Mouse (Mus musculus) limb, embryonic 11.5 days (tissue): ENCODE measurements at regions not wholly inside any gene's neighbourhood (a gene's known extent, or its start where the extent isn't known, plus 50 kb on each side); places are given as distances from the start of the nearest gene placed in this dataset.

Experiments used
- ATAC-seq: fragments of 200-750 bp; cut with Nextera tagmentation; 2 replicates; pipeline ENCODE4 v1.8.0; 2017; ENCODE audit warnings: low read depth; ENCODE audit not compliant: insufficient number of reproducible peaks, low FRiP score, low TSS enrichment
- DNase-seq: peaks from one replicate; pipeline ENCODE4 v3.0.0-alpha.2; 2015; ENCODE audit warnings: low spot score
- H3K27ac ChIP-seq: fragments of 300-500 bp; sonication (generic); replicated peaks from 2 replicates; pipeline ENCODE4 v1.5.1; 2014; ENCODE audit warnings: low read depth, mild to moderate bottlenecking, low read length
- H3K27me3 ChIP-seq: fragments of 300-500 bp; sonication (generic); 2 replicates; pipeline ENCODE4 v1.6.1; 2014; ENCODE audit warnings: mild to moderate bottlenecking, low read length, mixed read lengths; ENCODE audit not compliant: control insufficient read depth, insufficient read depth
- H3K36me3 ChIP-seq: fragments of 300-500 bp; sonication (generic); 2 replicates; pipeline ENCODE4 v1.6.1; 2014; ENCODE audit warnings: mild to moderate bottlenecking, low read length, moderate library complexity, mixed read lengths; ENCODE audit not compliant: control insufficient read depth, insufficient read depth
- H3K4me1 ChIP-seq: fragments of 300-500 bp; sonication (generic); 2 replicates; pipeline ENCODE4 v1.6.1; 2014; ENCODE audit warnings: low read length, mixed read lengths; ENCODE audit not compliant: control insufficient read depth, insufficient read depth
- H3K4me2 ChIP-seq: fragments of 300-500 bp; sonication (generic); 2 replicates; pipeline ENCODE4 v1.6.1; 2014; ENCODE audit warnings: low read depth, mild to moderate bottlenecking, moderate library complexity; ENCODE audit not compliant: severe bottlenecking
- H3K4me3 ChIP-seq: fragments of 300-500 bp; sonication (generic); 2 replicates; pipeline ENCODE4 v1.5.1; 2014; ENCODE audit warnings: low read depth, low read length
- H3K9ac ChIP-seq: fragments of 300-500 bp; sonication (generic); 2 replicates; pipeline ENCODE4 v1.6.1; 2014; ENCODE audit warnings: mild to moderate bottlenecking, low read length
- H3K9me3 ChIP-seq: fragments of 300-500 bp; sonication (generic); 2 replicates; pipeline ENCODE4 v1.6.1; 2016; ENCODE audit warnings: low read length; ENCODE audit not compliant: control insufficient read depth
- WGBS: fragments of 180-500 bp; shearing (Covaris S2); extraction: QIAGEN DNeasy Blood & Tissue Kit; methylation state at CpG from one replicate; pipeline ENCODE4 v1.1.7; 2014; 5-methylcytosine and 5-hydroxymethylcytosine counted together

DNA sequence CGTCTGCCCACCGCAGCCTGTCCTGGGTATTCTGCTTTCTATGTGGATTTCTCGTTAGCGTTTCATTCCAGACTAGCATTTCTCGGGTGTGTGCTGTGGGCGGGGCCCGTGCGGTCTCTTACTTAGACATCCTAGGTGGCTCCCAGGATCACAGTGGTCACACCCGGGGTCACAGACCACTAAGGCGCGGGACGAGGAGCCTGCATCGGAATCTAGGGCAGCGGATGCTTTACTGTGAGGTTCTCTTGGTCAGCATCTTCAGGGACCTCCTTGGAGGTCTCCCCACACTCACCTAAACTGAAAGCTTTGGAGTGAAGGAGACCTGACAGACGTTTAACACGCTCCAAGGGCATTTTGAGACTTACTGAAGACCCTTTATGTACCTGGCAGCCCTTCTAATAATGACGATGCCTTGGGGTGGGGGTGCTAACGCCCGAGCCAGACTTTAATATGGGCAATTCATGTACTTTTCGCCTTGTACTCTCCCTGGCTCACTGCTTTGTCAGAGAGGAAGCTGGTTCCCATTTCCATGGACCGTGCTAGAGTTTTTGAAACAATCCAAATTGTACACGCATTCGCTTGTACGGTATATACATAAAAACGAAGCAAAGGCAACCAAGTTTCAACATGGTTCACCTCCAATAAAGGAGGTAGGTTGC lies 77.3 kb upstream of the Chd2 start:
- peak; percentile 54; the same call in 1 of the 2 replicates for ATAC-seq

DNA sequence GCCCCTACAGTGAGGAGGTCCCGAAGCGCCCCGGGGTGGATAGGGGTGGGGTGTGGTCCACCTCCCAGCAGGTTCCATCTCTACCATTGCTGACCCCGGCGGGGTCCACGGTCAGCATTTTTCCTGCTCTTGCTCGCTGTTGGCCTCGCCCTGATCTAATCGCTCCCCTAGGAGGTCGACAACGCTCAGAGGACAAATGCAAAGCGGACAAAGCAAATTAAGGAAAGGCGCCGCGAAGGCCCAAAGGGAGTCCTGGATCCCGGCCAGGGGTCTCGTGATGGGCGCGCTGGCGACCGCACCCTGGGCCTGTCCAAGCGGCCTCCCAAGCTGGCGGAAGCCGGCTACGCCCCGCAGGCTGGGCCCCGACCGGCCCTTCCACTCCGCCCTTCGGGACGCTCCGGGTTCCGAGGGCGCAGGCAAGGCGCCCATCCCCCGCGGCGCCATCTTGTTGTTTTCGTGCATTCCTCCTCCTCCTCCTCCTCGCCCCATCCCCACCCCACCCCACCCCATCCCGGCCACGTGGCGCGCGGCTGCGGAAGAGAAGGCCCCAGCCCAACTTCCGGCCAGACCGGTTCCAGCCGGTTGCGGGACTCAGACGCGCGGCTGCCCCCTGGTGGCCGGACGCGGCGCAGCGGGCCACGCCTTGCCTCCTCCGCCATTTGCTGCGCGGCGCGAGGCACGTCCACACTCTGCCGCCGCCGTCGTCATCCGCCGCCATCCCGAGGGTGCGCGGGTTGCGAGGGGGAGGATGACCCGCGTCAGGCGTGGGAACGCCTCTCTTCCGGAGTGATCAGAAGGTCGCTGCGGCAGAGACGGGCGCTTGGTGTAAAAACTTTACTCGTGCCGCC lies 76.5 kb upstream of the Chd2 start:
- Histone ChIP-seq H3K4me3 (peak overlapping the region; percentile 64), H3K4me1 (peaks cover 10% of the 10 kb centered on the region; the same call in 1 of the 2 replicates)
- under 1% methylated on average over 77 of the region's 86 CpGs for WGBS

More for the DNA sequence above, 77.3 kb upstream of the Chd2 start:
- H3K36me3 ChIP-seq = no peaks in the 10 kb centered on the region
- no peaks in the 10 kb centered on the region for H3K9me3 ChIP-seq
- no peak for DNase-seq
- peak overlapping the region; percentile 54 for H3K4me2 ChIP-seq
- peaks cover 10% of the 10 kb centered on the region; the same call in 1 of the 2 replicates for H3K4me1 ChIP-seq
- H3K9ac ChIP-seq = peak overlapping the region; percentile 89
- H3K27ac ChIP-seq = peak overlapping the region; percentile 98
- peak overlapping the region; percentile 64 for H3K4me3 ChIP-seq
- WGBS = 13% methylated on average over 25 of the region's 25 CpGs
- no peaks in the 10 kb centered on the region for H3K27me3 ChIP-seq

DNA sequence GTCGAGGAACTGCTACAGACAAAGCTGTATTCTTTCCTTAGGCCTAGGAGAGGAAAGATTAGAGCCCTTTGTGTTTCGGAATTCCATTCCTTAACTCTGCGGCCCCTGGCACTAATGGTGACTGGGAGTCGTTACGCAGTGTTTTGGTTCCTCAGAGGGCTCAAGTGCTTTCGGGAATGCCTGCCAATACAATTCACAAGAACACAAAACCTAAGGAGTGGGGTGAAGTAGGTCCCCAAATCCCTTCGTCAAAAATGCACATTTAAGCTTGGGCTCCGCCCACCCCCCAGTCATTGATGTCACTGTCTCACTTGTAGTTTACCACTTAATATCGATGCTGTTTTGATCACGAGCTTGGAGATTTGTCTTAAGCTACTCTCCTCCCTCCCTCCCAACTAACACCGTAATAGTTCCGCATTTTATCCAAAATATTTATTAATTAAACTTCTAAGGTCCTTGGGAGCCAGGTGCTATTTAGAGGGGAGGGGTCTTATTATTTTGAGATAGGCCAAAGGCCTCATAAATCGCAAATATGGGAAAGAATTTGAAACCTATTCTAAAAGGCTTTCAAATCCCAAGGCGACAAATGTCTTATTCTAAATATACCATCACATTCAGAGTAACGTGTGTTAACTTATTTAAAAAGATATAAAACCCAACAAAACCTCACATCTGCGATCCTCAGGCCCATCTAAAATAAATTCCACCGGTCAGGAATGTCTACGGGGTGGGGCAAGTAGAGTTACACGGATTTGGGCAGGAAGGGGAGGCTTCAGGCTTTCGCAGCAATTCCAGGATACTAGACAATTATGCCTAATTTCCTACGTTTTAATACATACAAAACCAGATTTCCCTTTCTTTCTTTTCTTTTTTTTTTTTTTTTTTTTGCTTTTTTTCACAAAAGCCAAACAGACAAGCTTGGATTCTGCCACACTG lies 75.6 kb upstream of the Chd2 start:
- peak overlapping the region; percentile 64 for H3K4me3 ChIP-seq
- peaks cover 11% of the 10 kb centered on the region; the same call in 1 of the 2 replicates for H3K4me1 ChIP-seq
- no peak for ATAC-seq

More for the DNA sequence above, 76.5 kb upstream of the Chd2 start:
- H3K27me3 ChIP-seq = no peaks in the 10 kb centered on the region
- DNase-seq (peak; percentile 100), ATAC-seq (peak; percentile 95)
- no peaks in the 10 kb centered on the region for H3K9me3 ChIP-seq
- peak overlapping the region; percentile 98 for H3K27ac ChIP-seq
- no peaks in the 10 kb centered on the region for H3K36me3 ChIP-seq
- peak overlapping the region; percentile 54 for H3K4me2 ChIP-seq
- H3K9ac ChIP-seq = peak overlapping the region; percentile 98

DNA sequence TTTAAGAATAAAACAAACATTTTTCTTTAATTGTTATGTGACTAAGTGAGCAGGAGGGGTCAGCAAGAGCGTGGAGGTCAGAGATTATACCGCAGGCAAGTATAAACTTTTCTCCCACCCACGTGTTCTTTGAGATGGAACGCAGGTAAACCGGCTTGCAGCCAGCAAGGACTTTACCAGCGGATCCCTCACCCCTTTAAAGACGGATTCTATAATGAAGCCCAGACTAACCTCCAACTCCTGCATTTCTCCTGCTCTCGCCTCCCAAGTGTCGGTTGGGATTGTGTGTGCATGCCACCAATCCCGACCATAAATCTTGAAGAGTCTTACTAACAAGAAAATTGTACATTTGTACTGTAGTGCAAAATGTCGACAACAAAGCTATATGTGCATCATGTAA lies 74.4 kb upstream of the Chd2 start:
- Histone ChIP-seq H3K9me3 (no peaks in the 10 kb centered on the region), H3K27ac (peak overlapping the region; percentile 98), H3K9ac (no peak overlapping the region), H3K4me1 (peaks cover 12% of the 10 kb centered on the region; the same call in 1 of the 2 replicates), H3K4me2 (peak overlapping the region; percentile 10; the same call in 1 of the 2 replicates), H3K27me3 (no peaks in the 10 kb centered on the region), H3K36me3 (no peaks in the 10 kb centered on the region), H3K4me3 (no peak overlapping the region)
- no peak for ATAC-seq
- DNase-seq = peak; percentile 57
- WGBS = 16% methylated on average over 11 of the region's 11 CpGs

More for the DNA sequence above, 75.6 kb upstream of the Chd2 start:
- H3K4me2 ChIP-seq = peak overlapping the region; percentile 54
- H3K9me3 ChIP-seq = no peaks in the 10 kb centered on the region
- DNase-seq = peak; percentile 65
- no peaks in the 10 kb centered on the region for H3K27me3 ChIP-seq
- H3K9ac ChIP-seq = peak overlapping the region; percentile 98
- H3K36me3 ChIP-seq = no peaks in the 10 kb centered on the region
- 6% methylated on average over 21 of the region's 21 CpGs for WGBS
- H3K27ac ChIP-seq = peak overlapping the region; percentile 98

DNA sequence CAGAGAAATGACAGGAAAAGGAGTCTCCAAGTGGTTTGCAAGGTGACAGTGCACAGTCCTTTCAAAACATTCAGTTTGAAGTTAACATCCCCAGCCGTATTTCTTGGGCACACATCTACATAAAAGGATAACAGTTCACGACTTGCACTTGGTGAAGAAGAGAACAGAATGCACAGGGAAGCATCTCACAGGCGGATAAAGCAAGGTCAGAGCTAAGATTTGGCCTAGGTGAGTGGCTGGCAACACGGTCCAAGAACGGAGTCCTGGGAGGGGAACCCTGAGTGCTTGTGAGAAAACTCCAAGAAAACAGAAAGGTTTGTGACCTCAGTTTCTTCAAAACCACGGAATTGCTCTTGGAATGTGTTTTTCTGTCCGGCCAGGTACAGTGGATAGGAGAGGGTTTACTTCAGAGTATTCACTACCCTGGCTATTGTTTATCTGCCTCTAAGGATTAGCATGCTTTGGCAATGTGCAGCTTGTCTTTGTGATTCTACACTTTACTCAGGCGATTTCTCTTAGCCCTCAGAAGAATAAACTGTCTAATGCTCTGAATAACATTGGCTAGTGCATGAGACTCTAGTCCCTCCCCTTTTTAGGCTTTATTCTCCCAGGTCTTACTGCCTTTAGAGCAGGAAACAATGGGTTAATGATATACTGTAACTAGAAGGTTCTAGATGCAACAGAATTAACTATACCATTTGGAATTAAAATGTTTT lies 73.4 kb upstream of the Chd2 start:
- peaks cover 12% of the 10 kb centered on the region; the same call in 1 of the 2 replicates for H3K4me1 ChIP-seq
- H3K9me3 ChIP-seq = no peaks in the 10 kb centered on the region
- DNase-seq (no peak), ATAC-seq (no peak)
- no peak overlapping the region for H3K9ac ChIP-seq
- 0 out of 2 replicates have a peak overlapping the region, but pooled peaks have one; percentile 21 for H3K27ac ChIP-seq
- no peak overlapping the region for H3K4me3 ChIP-seq
- no peak overlapping the region for H3K4me2 ChIP-seq
- no peaks in the 10 kb centered on the region for H3K27me3 ChIP-seq
- H3K36me3 ChIP-seq = no peaks in the 10 kb centered on the region
- WGBS = 81% methylated on average over 8 of the region's 8 CpGs

DNA sequence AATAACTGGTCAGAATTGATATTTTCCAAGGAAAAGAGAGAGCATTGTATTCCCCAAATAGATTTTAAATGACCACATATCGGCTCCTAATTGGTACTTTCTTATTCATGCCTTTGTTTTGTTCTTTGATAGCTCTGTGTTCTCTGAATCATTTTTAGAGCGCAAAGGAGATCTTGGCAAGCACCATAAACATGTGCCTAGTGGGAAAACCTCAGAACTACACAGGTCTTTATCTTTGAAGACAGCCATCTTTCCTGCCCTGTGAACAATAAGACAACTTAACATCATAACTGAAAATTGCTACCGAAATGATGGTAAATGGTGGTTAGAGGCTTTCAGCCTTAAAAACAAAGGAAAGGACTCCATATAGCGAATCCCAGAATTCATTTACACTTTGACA lies 72.7 kb upstream of the Chd2 start:
- no peak overlapping the region for H3K4me2 ChIP-seq
- H3K27me3 ChIP-seq = no peaks in the 10 kb centered on the region
- H3K4me1 ChIP-seq = peaks cover 12% of the 10 kb centered on the region; the same call in 1 of the 2 replicates
- ATAC-seq (no peak), DNase-seq (no peak)
- H3K36me3 ChIP-seq = no peaks in the 10 kb centered on the region
- H3K4me3 ChIP-seq = no peak overlapping the region
- H3K27ac ChIP-seq = no peak overlapping the region
- no peak overlapping the region for H3K9ac ChIP-seq
- 97% methylated on average over 4 of the region's 4 CpGs for whole genome bisulfite sequencing
- H3K9me3 ChIP-seq = no peaks in the 10 kb centered on the region

DNA sequence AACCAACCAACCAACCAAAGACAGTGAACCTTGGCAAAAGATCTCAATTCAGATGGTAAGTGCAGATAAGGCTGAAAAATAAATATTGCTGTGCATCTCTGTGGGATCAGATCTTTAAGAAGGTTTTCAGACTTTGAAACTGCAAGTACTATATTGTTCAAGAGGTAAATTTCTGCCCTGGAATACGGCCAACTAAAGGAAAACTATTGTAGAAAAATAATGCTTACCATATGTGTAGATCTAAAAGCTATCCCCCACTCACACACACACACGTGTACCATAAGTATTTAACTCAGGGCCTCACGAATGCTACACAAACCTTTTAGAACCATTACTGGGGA lies 71.1 kb upstream of the Chd2 start:
- H3K9me3 ChIP-seq = no peaks in the 10 kb centered on the region
- no peak for ATAC-seq
- WGBS = 35% methylated on average over 3 of the region's 3 CpGs
- DNase-seq = no peak
- H3K4me2 ChIP-seq = no peak overlapping the region
- H3K27me3 ChIP-seq = no peaks in the 10 kb centered on the region
- peaks cover 16% of the 10 kb centered on the region; the same call in 1 of the 2 replicates for H3K4me1 ChIP-seq
- H3K36me3 ChIP-seq = no peaks in the 10 kb centered on the region
- H3K27ac ChIP-seq = peak overlapping the region; percentile 52; the same call in 1 of the 2 replicates
- no peak overlapping the region for H3K9ac ChIP-seq
- H3K4me3 ChIP-seq = no peak overlapping the region
